Mouse (Mus musculus) heart, embryonic 14.5 days (tissue): Measurements from ENCODE around the gene Itgb4. TPM values are rescaled to one million over a fixed set of nuclear protein-coding genes. Genes with fewer than 3 reads are reported as not detected.

Experiments used
- ATAC-seq: fragments of 200-750 bp; cut with Nextera tagmentation; 2 replicates; pipeline ENCODE4 v1.8.0; 2017; ENCODE audit warnings: low read depth, moderate TSS enrichment; ENCODE audit not compliant: insufficient number of reproducible peaks, insufficient read depth, low FRiP score
- H3K27ac ChIP-seq, 2 experiments: fragments of 200-500 bp in 1 of 2; fragments of 300-500 bp in 1 of 2; sonication (generic) in 1 of 2; replicated peaks in 1 of 2; 2 replicates each; pipeline ENCODE4 v1.5.1; 2012 to 2014; ENCODE audit warnings: low read depth in 2 of 2, low read length in 2 of 2, control low read depth in 1 of 2, mild to moderate bottlenecking in 1 of 2, mixed read lengths in 1 of 2; ENCODE audit not compliant: control insufficient read depth in 1 of 2, insufficient read depth in 1 of 2
- H3K27me3 ChIP-seq: fragments of 300-500 bp; sonication (generic); 2 replicates; pipeline ENCODE4 v1.6.1; 2014; ENCODE audit warnings: mild to moderate bottlenecking, low read length, control low read depth; ENCODE audit not compliant: control insufficient read depth, insufficient read depth
- H3K36me3 ChIP-seq: fragments of 300-500 bp; sonication (generic); 2 replicates; pipeline ENCODE4 v1.6.1; 2014; ENCODE audit warnings: mild to moderate bottlenecking, control low read depth, low read length, mixed read lengths; ENCODE audit not compliant: control insufficient read depth, insufficient read depth
- H3K4me1 ChIP-seq, 2 experiments: fragments of 200-500 bp in 1 of 2; fragments of 300-500 bp in 1 of 2; sonication (generic) in 1 of 2; 2 replicates each; pipeline ENCODE4 v1.6.1; 2012 to 2014; ENCODE audit warnings: low read length in 2 of 2, control low read depth in 1 of 2, mixed read lengths in 1 of 2; ENCODE audit not compliant: control insufficient read depth in 2 of 2, insufficient read depth in 2 of 2
- H3K4me2 ChIP-seq: fragments of 300-500 bp; sonication (generic); 2 replicates; pipeline ENCODE4 v1.6.1; 2014; ENCODE audit warnings: mild to moderate bottlenecking, low read length
- H3K4me3 ChIP-seq, 2 experiments: fragments of 200-500 bp in 1 of 2; fragments of 300-500 bp in 1 of 2; sonication (generic) in 1 of 2; 2 replicates each; pipeline ENCODE4 v1.5.1; 2012 to 2014; ENCODE audit warnings: low read length in 2 of 2, mild to moderate bottlenecking in 2 of 2, control low read depth in 1 of 2, low read depth in 1 of 2, moderate library complexity in 1 of 2; ENCODE audit not compliant: control insufficient read depth in 1 of 2, insufficient read depth in 1 of 2
- H3K9ac ChIP-seq: fragments of 300-500 bp; sonication (generic); 2 replicates; pipeline ENCODE4 v1.6.1; 2014; ENCODE audit warnings: mild to moderate bottlenecking, low read length
- H3K9me3 ChIP-seq: fragments of 300-500 bp; sonication (generic); 2 replicates; pipeline ENCODE4 v1.6.1; 2016; ENCODE audit warnings: low read length, control low read depth; ENCODE audit not compliant: control insufficient read depth
- WGBS: fragments of 180-500 bp; shearing (Covaris S2); extraction: QIAGEN DNeasy Blood & Tissue Kit; methylation state at CpG from one replicate; pipeline ENCODE4 v1.1.7; 2014; 5-methylcytosine and 5-hydroxymethylcytosine counted together
- polyA plus RNA-seq: library from polyadenylated mRNA; unstranded; fragments of >200 nt; fragmentation: Nextera tagmentation; extraction: Ambion mirVana; gene quantifications from 2 replicates; pipeline ENCODE4 v1.2.1, GENCODE M21; 2014

Gene Itgb4
- polyA plus RNA-seq, 1 experiment from 2014 or later, result 0.93 TPM

DNA sequence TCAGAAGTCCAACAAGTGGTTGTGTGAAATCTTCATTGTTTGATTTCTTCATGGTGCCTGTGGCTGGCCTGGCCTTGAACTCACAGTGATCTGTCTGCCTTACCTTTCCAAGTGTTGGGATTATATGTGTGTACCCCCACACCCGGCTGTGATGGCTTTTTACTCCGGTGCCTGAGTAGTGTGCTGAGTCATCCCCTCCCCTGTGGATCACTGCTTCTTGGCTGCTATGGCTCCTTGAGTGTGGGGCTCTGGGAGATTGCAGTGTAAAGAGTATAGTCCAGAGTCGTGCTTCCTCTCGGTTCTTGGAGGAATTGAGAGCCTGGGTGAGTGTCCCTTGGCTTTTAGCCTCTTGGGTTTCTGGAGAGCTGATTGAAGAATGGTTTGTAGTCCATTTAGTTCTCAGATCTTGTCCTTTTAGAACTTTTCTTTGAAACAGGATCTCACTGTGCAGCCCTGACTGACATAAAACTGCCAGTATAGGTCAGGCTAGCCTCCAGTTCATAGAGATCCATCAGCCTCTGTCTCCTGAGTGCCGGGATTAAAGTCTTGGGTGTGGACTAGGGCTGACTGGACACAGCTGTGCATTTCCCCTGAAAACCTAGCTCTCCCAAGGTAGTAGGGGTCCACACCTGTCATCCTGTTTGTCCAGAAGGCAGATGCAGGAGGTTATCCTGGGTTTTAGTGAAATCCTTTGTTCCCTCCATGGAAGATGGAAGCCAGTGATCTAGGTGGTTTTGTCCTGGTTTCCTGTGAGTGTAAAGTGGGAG lies 68.0 kb downstream of the Itgb4 start:
- WGBS, result 87% methylated on average over 5 of the region's 5 CpGs

DNA sequence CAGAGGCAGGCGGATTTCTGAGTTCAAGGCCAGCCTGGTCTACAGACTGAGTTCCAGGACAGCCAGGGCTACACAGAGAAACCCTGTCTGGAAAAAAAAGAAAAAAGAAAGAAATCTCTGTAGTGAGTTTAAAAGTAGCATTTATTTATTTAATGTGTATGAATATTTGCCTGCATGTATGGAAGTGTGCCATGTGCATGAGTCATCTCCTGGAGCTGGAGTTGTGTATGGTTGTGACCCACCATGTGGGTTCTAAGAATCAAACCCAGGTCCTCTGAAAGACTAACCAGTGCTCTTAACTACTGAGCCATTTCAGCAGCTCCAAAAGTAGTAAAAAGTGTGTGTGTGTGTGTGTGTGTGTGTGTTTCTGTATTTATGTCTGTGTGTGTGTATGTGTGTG lies 68.8 kb downstream of the Itgb4 start:
- Histone ChIP-seq H3K36me3 (peaks cover 66% of the 10 kb centered on the region), H3K9ac (no peak overlapping the region), H3K4me2 (no peak overlapping the region), H3K9me3 (no peaks in the 10 kb centered on the region), H3K4me1 (no peaks in the 10 kb centered on the region), H3K27ac (no peak overlapping the region), H3K27me3 (no peaks in the 10 kb centered on the region), H3K4me3 (no peak overlapping the region)
- WGBS, result 95% methylated on average over 1 of the region's 1 CpGs
- no peak for ATAC-seq

More for the DNA sequence above, 68.0 kb downstream of the Itgb4 start:
- no peaks in the 10 kb centered on the region for H3K27me3 ChIP-seq
- no peak for ATAC-seq
- no peak overlapping the region for H3K4me3 ChIP-seq
- no peak overlapping the region for H3K4me2 ChIP-seq
- H3K36me3 ChIP-seq, result peaks cover 59% of the 10 kb centered on the region
- H3K27ac ChIP-seq, result no peak overlapping the region
- no peaks in the 10 kb centered on the region for H3K9me3 ChIP-seq
- no peaks in the 10 kb centered on the region for H3K4me1 ChIP-seq
- H3K9ac ChIP-seq, result no peak overlapping the region

GRCm38 (mm10) chr11:116045173-116045572 lies 70.7 kb downstream of the Itgb4 start:
- WGBS, result 94% methylated on average over 6 of the region's 6 CpGs
- ATAC-seq, result no peak
- H3K27ac ChIP-seq, result no peak overlapping the region
- H3K36me3 ChIP-seq, result peaks cover 68% of the 10 kb centered on the region
- no peak overlapping the region for H3K4me3 ChIP-seq
- H3K9me3 ChIP-seq, result no peaks in the 10 kb centered on the region
- no peaks in the 10 kb centered on the region for H3K27me3 ChIP-seq
- no peak overlapping the region for H3K9ac ChIP-seq
- no peaks in the 10 kb centered on the region for H3K4me1 ChIP-seq
- H3K4me2 ChIP-seq, result no peak overlapping the region

GRCm38 (mm10) chr11:116049610-116050009 lies 75.1 kb downstream of the Itgb4 start:
- Histone ChIP-seq H3K4me2 (no peak overlapping the region), H3K36me3 (peaks cover 95% of the 10 kb centered on the region), H3K9ac (no peak overlapping the region), H3K27ac (no peak overlapping the region), H3K4me3 (no peak overlapping the region), H3K4me1 (no peaks in the 10 kb centered on the region), H3K9me3 (no peaks in the 10 kb centered on the region), H3K27me3 (no peaks in the 10 kb centered on the region)
- ATAC-seq, result no peak
- WGBS, result 80% methylated on average over 2 of the region's 2 CpGs

- peaks cover 96% of the 10 kb centered on the region for H3K36me3 ChIP-seq
- no peaks in the 10 kb centered on the region for H3K27me3 ChIP-seq
- 85% methylated on average over 4 of the region's 4 CpGs for WGBS
- H3K9ac ChIP-seq, result no peak overlapping the region
- H3K27ac ChIP-seq, result no peak overlapping the region
- H3K4me1 ChIP-seq, result no peaks in the 10 kb centered on the region
- no peak overlapping the region for H3K4me2 ChIP-seq
- no peak overlapping the region for H3K4me3 ChIP-seq
- ATAC-seq, result no peak
- H3K9me3 ChIP-seq, result no peaks in the 10 kb centered on the region
Measured at GRCm38 (mm10) chr11:116050196-116050595, 75.7 kb downstream of the Itgb4 start.

GRCm38 (mm10) chr11:116053510-116054229 lies 79.2 kb downstream of the Itgb4 start:
- ATAC-seq, result no peak
- Histone ChIP-seq H3K36me3 (peaks cover 100% of the 10 kb centered on the region), H3K9me3 (no peaks in the 10 kb centered on the region), H3K4me2 (no peak overlapping the region), H3K9ac (no peak overlapping the region), H3K27ac (no peak overlapping the region), H3K27me3 (no peaks in the 10 kb centered on the region), H3K4me3 (no peak overlapping the region), H3K4me1 (peaks cover 13 to 16% of the 10 kb centered on the region in 2 experiments)
- WGBS, result 79% methylated on average over 9 of the region's 9 CpGs

GRCm38 (mm10) chr11:116055873-116056272 lies 81.4 kb downstream of the Itgb4 start:
- Histone ChIP-seq H3K4me3 (no peak overlapping the region), H3K4me1 (peaks cover 13 to 16% of the 10 kb centered on the region in 2 experiments), H3K9ac (no peak overlapping the region), H3K27ac (no peak overlapping the region), H3K27me3 (no peaks in the 10 kb centered on the region), H3K36me3 (peaks cover 100% of the 10 kb centered on the region), H3K4me2 (no peak overlapping the region), H3K9me3 (no peaks in the 10 kb centered on the region)
- ATAC-seq, result no peak
- WGBS, result 84% methylated on average over 11 of the region's 11 CpGs
